Mouse (Mus musculus): Measurements from ENCODE around the gene Klri1.
"Not testable (repeated sequence)": the region's sequence is repeated elsewhere in the genome, so short reads cannot be mapped to it uniquely, and the experiment has no call there.

The Klri1 gene

DNA sequence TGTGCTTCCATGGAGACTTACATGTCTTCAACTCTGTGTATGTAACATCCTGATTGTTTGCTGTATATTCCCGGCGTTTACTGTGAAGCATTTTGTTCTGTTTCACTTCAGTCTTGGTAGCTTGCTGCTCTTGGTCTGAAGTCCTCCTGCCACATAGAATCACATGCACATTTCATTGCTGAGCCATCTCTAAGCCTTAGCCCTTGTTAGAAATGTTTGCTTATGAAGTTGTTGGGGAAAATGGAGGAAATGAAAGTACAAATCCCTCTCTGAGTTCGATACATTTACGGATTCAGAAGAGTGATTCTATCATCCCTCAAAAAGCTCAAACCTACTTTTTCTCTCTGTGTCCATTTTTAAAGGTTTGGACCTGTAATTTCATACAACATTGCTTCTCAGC lies at the start of gene Klri1:
TSS of gene Klri1 (minus strand) at position 101 of the 400 bp plus-strand sequence.
- no peak for DNase-seq (ENCODE audit: low spot score)

DNA sequence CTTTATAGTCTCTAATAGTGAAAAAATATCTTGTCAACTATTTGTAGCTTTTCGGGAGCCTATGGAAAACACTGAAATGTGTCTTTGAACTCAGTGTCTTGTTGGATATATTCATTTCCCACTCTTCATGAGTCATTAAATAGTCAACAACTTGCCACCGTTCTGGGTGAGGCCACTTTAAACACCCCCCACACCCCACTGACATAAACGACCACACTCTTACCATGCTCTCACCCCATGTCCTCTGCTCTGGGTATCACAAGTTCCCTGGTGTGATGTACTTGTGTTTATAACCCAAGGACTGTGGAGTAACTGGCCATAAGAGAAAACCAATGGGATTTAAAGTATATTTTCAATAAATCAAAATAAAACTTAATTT lies 30.7 kb upstream of the Klri1 start:
- DNase-seq (ENCODE audit: low spot score) = no peak

GRCm38 (mm10) chr6:129747016-129747653 lies 30.2 kb upstream of the Klri1 start:
- no peak for DNase-seq (ENCODE audit: low spot score)

DNA sequence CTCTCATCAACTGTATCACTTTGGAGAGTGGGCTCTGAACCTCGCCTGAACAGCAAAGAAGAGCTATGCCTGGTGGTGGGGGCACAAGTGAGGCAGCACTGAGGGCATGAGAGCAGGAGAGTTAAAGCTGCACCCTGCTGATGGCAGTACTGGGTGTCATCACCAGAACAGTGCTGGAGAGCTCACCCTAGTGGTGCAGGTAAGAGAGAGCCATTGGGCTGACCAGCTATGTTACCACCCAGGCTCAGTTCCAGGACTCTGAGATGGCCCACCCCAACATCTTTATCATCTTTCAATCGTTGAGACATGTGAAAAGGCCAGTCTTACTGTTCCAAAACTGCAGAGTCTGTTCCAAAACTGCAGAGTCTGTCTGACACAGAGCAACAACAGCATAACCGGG lies 29.2 kb upstream of the Klri1 start:
- no peak for DNase-seq (ENCODE audit: low spot score)

GRCm38 (mm10) chr6:129740069-129740721 lies 23.3 kb upstream of the Klri1 start, which contains the start of gene Klri2:
Gene Klri2, minus strand, starts transcription at chr6:129740484.
- no peak for DNase-seq (ENCODE audit: low spot score)

- DNase-seq (ENCODE audit: low spot score) = no peak
Measured at GRCm38 (mm10) chr6:129736414-129736813, 19.5 kb upstream of the Klri1 start.

DNA sequence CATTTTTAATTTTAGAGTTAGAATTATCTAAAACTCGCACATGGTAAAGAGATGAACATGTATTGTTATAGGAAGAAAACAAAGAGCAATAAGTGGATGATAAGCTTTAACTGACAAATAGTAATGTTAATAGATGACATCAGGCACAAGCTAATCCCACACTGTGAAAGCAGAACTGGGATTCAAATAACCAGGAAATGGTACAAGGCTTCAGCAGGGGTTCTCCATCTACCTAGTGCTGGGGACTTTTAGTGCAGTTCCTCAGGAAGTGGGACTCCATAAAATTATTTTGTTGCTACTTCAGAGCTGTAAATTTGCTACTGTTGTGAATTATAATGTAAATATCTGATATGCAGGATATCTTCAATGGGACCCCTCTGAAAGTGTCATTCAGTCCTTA lies 10.3 kb upstream of the Klri1 start:
- no peak for DNase-seq (ENCODE audit: low spot score)

DNA sequence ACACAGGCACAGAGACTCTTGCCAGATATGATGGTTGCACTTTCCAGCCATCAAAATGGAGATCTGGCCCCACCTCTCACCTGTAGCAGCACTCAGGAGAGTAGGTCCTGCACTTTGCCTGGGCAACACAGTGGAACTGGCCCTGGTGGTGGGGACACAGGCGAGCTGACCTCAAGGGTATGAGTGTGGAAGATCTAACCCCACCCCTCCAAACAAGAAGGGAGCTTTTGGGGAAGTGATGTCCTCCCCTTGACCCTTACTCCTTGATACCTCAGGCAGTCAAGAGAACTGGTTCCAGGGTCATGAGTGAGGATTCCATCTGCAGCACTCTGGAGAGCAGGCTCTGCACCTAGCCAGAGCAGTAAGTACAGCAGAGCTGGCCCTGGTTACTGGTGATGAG lies 4.5 kb upstream of the Klri1 start:
- DNase-seq (ENCODE audit: low spot score) = no peak

GRCm38 (mm10) chr6:129720487-129720886 lies 3.6 kb upstream of the Klri1 start:
- DNase-seq (ENCODE audit: low spot score) = no peak

- no peak for DNase-seq (ENCODE audit: low spot score)
Measured at GRCm38 (mm10) chr6:129713566-129713965, 3.4 kb downstream of the Klri1 start.

DNA sequence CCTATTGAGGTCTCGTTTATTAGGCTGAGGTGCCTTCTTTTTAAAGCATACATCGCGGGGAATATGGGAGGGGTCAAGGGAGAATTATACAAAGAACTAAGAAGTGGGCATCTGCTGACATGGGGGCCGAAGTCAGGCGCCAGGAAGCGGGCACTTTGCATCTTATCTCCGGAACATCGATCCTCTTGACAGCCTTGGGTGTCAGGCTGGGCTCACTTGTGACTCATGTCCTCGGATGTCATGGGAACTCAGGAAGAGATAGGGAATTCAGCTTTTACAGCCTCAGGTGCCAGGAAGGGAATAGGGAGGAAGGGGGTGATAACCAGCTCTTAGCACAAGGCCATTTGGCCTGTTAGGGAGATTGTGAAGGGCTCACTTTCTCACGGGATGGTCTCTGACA lies 25.5 kb downstream of the Klri1 start:
- DNase-seq (ENCODE audit: low spot score) = not testable (repeated sequence)

GRCm38 (mm10) chr6:129680379-129680778 lies 36.6 kb downstream of the Klri1 start:
- no peak for DNase-seq (ENCODE audit: low spot score)

- no peak for DNase-seq (ENCODE audit: low spot score)
Measured at GRCm38 (mm10) chr6:129678873-129679272, 38.1 kb downstream of the Klri1 start, which contains the start of gene Klrc1. Gene Klrc1, minus strand, starts transcription at chr6:129678973.

DNA sequence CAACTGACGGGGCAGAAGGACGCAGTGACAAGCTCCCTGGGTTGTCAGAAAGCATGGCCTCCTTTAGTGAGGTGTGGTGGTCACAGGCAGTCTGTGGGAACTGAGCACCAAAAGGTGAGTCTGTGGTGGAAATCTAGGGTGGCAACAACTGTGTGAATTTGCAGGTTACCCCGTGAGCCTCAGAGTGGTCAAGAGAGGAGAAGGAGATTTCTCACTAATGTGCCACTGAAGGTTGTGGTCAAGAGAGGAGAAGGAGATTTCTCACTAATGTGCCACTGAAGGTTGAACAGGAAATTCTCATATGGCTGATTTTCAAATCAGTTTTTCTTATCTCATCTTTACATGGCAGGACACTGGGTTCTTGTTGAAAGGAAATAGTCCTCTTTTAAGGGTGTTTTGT lies 55.6 kb downstream of the Klri1 start:
- DNase-seq (ENCODE audit: low spot score) = not testable (repeated sequence)

- not testable (repeated sequence) for DNase-seq (ENCODE audit: low spot score)
Measured at GRCm38 (mm10) chr6:129660589-129660988, 56.3 kb downstream of the Klri1 start, which contains the start of gene Klrc2. Gene Klrc2, minus strand, starts transcription at chr6:129660689.
